Mouse (Mus musculus): ENCODE data around the gene Cap1. TPM values are rescaled to one million over a fixed set of nuclear protein-coding genes. Genes with fewer than 3 reads are reported as not detected.
A peak's percentile ranks its signal among the peaks of the same experiment; 100 is the strongest.
"Not testable (repeated sequence)": the region's sequence is repeated elsewhere in the genome, so short reads cannot be mapped to it uniquely, and the experiment has no call there.

Gene Cap1
- polyA plus RNA-seq, 1 experiment from 2014 or later: 86.4 TPM

- peak overlapping the region; percentile 51 for H3K27ac ChIP-seq (ENCODE audit: low read length)
Measured at GRCm38 (mm10) chr4:122836403-122836775, 49.5 kb downstream of the Cap1 start.

DNA sequence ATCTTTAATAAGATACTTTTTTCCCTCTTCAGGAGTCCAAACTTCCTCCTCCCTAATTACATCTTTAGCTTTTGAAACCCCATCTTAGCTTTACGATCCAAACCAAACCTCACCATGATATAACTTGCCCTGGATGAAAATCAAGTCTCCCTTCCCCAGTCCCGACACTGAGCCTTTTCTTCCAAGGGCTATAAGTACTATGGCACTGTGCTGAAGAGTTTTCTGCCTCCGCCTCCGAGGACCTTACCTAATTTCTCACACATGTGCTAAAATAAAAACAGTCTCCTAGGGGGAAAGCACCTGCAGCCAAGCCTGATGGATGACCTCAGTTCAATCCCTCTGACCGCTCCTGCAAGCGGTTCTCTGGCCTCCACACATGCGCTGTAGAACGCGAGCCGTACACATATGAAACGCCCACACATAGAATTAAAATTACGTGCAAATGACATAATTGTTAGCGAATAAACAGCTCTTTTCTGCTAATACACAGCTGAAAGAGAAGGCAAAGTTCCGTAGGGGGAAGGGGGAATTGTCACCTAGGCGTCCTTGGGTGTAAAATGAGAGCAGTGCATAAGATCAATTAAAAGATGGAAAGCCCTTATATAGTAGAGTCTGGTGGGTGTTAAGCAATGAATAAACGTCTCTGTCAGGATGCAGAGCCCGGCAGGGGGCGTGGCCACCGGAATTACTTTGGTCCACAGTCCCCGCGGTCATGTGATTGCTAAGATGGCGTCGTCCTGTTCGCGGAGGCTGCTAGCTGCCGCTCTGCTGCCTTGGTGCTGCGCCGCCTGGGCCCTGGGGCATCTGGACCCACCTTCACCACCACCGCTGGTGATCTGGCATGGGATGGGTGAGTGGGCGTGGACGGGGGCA, 50.1 kb downstream of the Cap1 start, which contains the start of gene Ppt1:
TSS of gene Ppt1 (plus strand) at position 713 of the 873 bp plus-strand sequence.
- H3K4me2 ChIP-seq (ENCODE audit: low read depth, low read length): peak within 1 kb of the TSS; percentile 94
- H3K9ac ChIP-seq (ENCODE audit: low read depth, low read length): peak within 1 kb of the TSS; percentile 83
- no peaks in the 10 kb centered on the region for H3K9me3 ChIP-seq (ENCODE audit: control insufficient read depth, low read length)
- H3K36me3 ChIP-seq (ENCODE audit: control insufficient read depth, insufficient read depth, low read length): no peaks in the 10 kb centered on the region
- ATAC-seq: peak; percentile 93
- H3K4me1 ChIP-seq (ENCODE audit: control insufficient read depth, insufficient read depth, low read length): peaks cover 13% of the 10 kb centered on the region
- H3K4me3 ChIP-seq (ENCODE audit: low read length): peak within 1 kb of the TSS; percentile 83
- H3K27me3 ChIP-seq (replicated peaks; ENCODE audit: control insufficient read depth, insufficient read depth, low read length): no peaks in the 10 kb centered on the region
- WGBS: 4% methylated on average over 31 of the region's 31 CpGs
- peak within 1 kb of the TSS; percentile 51 for H3K27ac ChIP-seq (ENCODE audit: low read length)

More at GRCm38 (mm10) chr4:122836403-122836775, 49.5 kb downstream of the Cap1 start:
- no peaks in the 10 kb centered on the region for H3K36me3 ChIP-seq (ENCODE audit: control insufficient read depth, insufficient read depth, low read length)
- H3K9me3 ChIP-seq (ENCODE audit: control insufficient read depth, low read length): no peaks in the 10 kb centered on the region
- no peaks in the 10 kb centered on the region for H3K27me3 ChIP-seq (replicated peaks; ENCODE audit: control insufficient read depth, insufficient read depth, low read length)
- 0% methylated on average over 7 of the region's 7 CpGs for WGBS
- H3K4me1 ChIP-seq (ENCODE audit: control insufficient read depth, insufficient read depth, low read length): peaks cover 13% of the 10 kb centered on the region
- H3K9ac ChIP-seq (ENCODE audit: low read depth, low read length): peak overlapping the region; percentile 83
- ATAC-seq: peak; percentile 71
- peak overlapping the region; percentile 83 for H3K4me3 ChIP-seq (ENCODE audit: low read length)
- H3K4me2 ChIP-seq (ENCODE audit: low read depth, low read length): peak overlapping the region; percentile 94

DNA sequence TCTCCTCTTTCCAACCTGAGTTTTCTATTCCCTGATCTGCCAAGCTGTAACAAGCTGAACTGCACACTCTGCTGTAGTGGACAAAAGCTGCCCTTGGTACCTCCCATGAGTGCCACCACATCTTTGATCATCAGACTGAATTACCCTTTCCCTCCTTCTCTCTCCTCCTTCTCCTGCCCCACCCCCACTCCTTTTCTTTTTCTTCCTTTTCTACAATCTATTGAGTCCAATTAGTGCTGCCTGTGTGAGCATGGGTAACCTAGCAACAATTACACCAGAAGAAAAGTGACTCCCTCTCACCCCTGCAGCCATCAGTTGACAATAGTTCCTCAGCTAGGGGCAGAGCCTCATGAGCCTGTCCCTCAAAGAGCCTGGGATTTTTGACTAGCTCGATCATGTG, 54.0 kb downstream of the Cap1 start:
- WGBS: 59% methylated on average over 1 of the region's 1 CpGs
- Histone ChIP-seq H3K27ac (ENCODE audit: low read length) (no peak overlapping the region), H3K36me3 (ENCODE audit: control insufficient read depth, insufficient read depth, low read length) (no peaks in the 10 kb centered on the region), H3K4me1 (ENCODE audit: control insufficient read depth, insufficient read depth, low read length) (peaks cover 10% of the 10 kb centered on the region), H3K4me3 (ENCODE audit: low read length) (no peak overlapping the region), H3K4me2 (ENCODE audit: low read depth, low read length) (no peak overlapping the region), H3K27me3 (replicated peaks; ENCODE audit: control insufficient read depth, insufficient read depth, low read length) (no peaks in the 10 kb centered on the region), H3K9ac (ENCODE audit: low read depth, low read length) (no peak overlapping the region), H3K9me3 (ENCODE audit: control insufficient read depth, low read length) (no peaks in the 10 kb centered on the region)
- ATAC-seq: no peak

DNA sequence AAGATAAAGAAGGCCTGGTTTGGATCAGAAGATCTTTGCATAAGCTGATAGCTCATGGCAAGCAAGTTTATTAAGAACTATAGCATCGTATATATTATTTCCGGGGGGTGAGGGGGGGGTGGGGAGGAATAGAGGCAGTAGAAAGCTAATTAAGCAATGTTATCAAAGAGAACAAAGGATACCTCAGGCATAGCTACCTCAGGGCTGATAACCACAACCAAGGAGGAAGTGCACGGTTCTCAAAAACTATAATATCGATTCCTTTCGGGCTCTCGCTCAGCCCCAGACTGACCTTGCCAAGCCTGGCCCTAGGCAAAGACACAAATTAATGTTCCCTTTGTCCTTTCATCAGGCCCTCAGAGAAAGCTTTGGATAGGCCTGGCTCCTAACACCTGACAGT, 56.5 kb downstream of the Cap1 start:
- no peak overlapping the region for H3K9ac ChIP-seq (ENCODE audit: low read depth, low read length)
- H3K9me3 ChIP-seq (ENCODE audit: control insufficient read depth, low read length): no peaks in the 10 kb centered on the region
- H3K4me3 ChIP-seq (ENCODE audit: low read length): no peak overlapping the region
- WGBS: 75% methylated on average over 6 of the region's 6 CpGs
- H3K27ac ChIP-seq (ENCODE audit: low read length): no peak overlapping the region
- no peak overlapping the region for H3K4me2 ChIP-seq (ENCODE audit: low read depth, low read length)
- H3K4me1 ChIP-seq (ENCODE audit: control insufficient read depth, insufficient read depth, low read length): 0 out of 2 replicates have a peak, but pooled peaks cover 2% of the 10 kb centered on the region
- H3K36me3 ChIP-seq (ENCODE audit: control insufficient read depth, insufficient read depth, low read length): no peaks in the 10 kb centered on the region
- H3K27me3 ChIP-seq (replicated peaks; ENCODE audit: control insufficient read depth, insufficient read depth, low read length): no peaks in the 10 kb centered on the region
- ATAC-seq: peak; percentile 65

- H3K27ac ChIP-seq (ENCODE audit: low read length): peak overlapping the region; percentile 38; the same call in 1 of the 2 replicates
- no peak overlapping the region for H3K4me3 ChIP-seq (ENCODE audit: low read length)
- H3K27me3 ChIP-seq (replicated peaks; ENCODE audit: control insufficient read depth, insufficient read depth, low read length): no peaks in the 10 kb centered on the region
- 0 out of 2 replicates have a peak, but pooled peaks cover 2% of the 10 kb centered on the region for H3K4me1 ChIP-seq (ENCODE audit: control insufficient read depth, insufficient read depth, low read length)
- peak; percentile 77 for ATAC-seq
- H3K36me3 ChIP-seq (ENCODE audit: control insufficient read depth, insufficient read depth, low read length): no peaks in the 10 kb centered on the region
- H3K9ac ChIP-seq (ENCODE audit: low read depth, low read length): no peak overlapping the region
- H3K9me3 ChIP-seq (ENCODE audit: control insufficient read depth, low read length): no peaks in the 10 kb centered on the region
- no peak overlapping the region for H3K4me2 ChIP-seq (ENCODE audit: low read depth, low read length)
Measured at GRCm38 (mm10) chr4:122827651-122828050, 58.2 kb downstream of the Cap1 start.

GRCm38 (mm10) chr4:122820941-122821340, 64.9 kb downstream of the Cap1 start:
- not testable (repeated sequence) for H3K27me3 ChIP-seq (replicated peaks; ENCODE audit: control insufficient read depth, insufficient read depth, low read length); H3K27ac ChIP-seq (ENCODE audit: low read length); H3K9me3 ChIP-seq (ENCODE audit: control insufficient read depth, low read length); H3K4me2 ChIP-seq (ENCODE audit: low read depth, low read length); H3K36me3 ChIP-seq (ENCODE audit: control insufficient read depth, insufficient read depth, low read length); H3K9ac ChIP-seq (ENCODE audit: low read depth, low read length); H3K4me3 ChIP-seq (ENCODE audit: low read length); H3K4me1 ChIP-seq (ENCODE audit: control insufficient read depth, insufficient read depth, low read length); ATAC-seq
- WGBS: 39% methylated on average over 10 of the region's 10 CpGs

DNA sequence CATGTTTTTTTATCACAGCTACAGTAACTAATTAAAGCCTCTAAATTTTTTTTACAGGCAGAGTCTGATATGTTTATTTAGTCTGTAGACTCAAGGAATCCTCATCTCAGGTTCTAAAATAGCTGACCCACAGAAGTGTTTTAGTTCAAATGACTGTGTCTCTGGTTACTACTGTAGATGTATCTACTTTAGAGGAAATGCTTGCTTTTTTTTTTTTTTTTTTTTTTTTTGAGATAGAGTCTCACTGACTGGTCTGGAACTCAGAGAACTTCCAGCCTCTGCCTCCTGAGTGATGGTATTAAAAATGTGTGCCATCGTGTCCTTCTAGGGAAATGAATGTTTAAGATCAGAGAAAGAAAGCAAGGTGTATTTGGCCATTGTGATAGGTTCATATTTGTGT, 69.7 kb downstream of the Cap1 start:
- Histone ChIP-seq H3K27ac (ENCODE audit: low read length) (no peak overlapping the region), H3K9me3 (ENCODE audit: control insufficient read depth, low read length) (no peaks in the 10 kb centered on the region), H3K4me1 (ENCODE audit: control insufficient read depth, insufficient read depth, low read length) (no peaks in the 10 kb centered on the region), H3K4me3 (ENCODE audit: low read length) (no peak overlapping the region), H3K9ac (ENCODE audit: low read depth, low read length) (no peak overlapping the region), H3K36me3 (ENCODE audit: control insufficient read depth, insufficient read depth, low read length) (no peaks in the 10 kb centered on the region), H3K27me3 (replicated peaks; ENCODE audit: control insufficient read depth, insufficient read depth, low read length) (no peaks in the 10 kb centered on the region), H3K4me2 (ENCODE audit: low read depth, low read length) (no peak overlapping the region)
- no peak for ATAC-seq
- WGBS: 82% methylated on average over 1 of the region's 1 CpGs

DNA sequence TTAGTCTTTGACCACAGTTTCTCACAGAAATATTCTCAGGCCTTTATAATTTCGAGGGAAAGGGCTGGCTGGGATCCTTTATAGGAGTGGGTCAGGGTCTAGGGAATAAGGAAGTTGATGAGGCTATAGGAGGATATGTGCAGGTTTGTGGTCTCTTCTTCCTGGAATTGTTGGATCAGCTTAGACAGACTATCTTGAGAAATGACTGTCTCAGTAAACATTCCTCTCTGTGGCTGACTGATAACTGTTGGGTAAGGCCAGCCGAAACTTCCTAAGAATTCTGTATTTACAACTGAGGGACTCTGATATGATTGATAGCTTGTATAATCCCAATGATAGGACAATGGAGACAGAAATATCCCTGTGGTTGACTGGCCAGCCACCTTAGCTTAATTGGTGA, 74.0 kb downstream of the Cap1 start:
- Histone ChIP-seq H3K27me3 (replicated peaks; ENCODE audit: control insufficient read depth, insufficient read depth, low read length) (no peaks in the 10 kb centered on the region), H3K4me3 (ENCODE audit: low read length) (no peak overlapping the region), H3K9ac (ENCODE audit: low read depth, low read length) (no peak overlapping the region), H3K27ac (ENCODE audit: low read length) (no peak overlapping the region), H3K4me2 (ENCODE audit: low read depth, low read length) (no peak overlapping the region), H3K9me3 (ENCODE audit: control insufficient read depth, low read length) (no peaks in the 10 kb centered on the region), H3K4me1 (ENCODE audit: control insufficient read depth, insufficient read depth, low read length) (no peaks in the 10 kb centered on the region), H3K36me3 (ENCODE audit: control insufficient read depth, insufficient read depth, low read length) (no peaks in the 10 kb centered on the region)
- no peak for ATAC-seq
- 49% methylated on average over 2 of the region's 2 CpGs for WGBS

GRCm38 (mm10) chr4:122811180-122811579, 74.7 kb downstream of the Cap1 start:
- no peaks in the 10 kb centered on the region for H3K36me3 ChIP-seq (ENCODE audit: control insufficient read depth, insufficient read depth, low read length)
- no peak overlapping the region for H3K9ac ChIP-seq (ENCODE audit: low read depth, low read length)
- H3K4me1 ChIP-seq (ENCODE audit: control insufficient read depth, insufficient read depth, low read length): no peaks in the 10 kb centered on the region
- H3K9me3 ChIP-seq (ENCODE audit: control insufficient read depth, low read length): no peaks in the 10 kb centered on the region
- H3K4me2 ChIP-seq (ENCODE audit: low read depth, low read length): no peak overlapping the region
- no peak overlapping the region for H3K27ac ChIP-seq (ENCODE audit: low read length)
- WGBS: 65% methylated on average over 1 of the region's 1 CpGs
- H3K4me3 ChIP-seq (ENCODE audit: low read length): no peak overlapping the region
- H3K27me3 ChIP-seq (replicated peaks; ENCODE audit: control insufficient read depth, insufficient read depth, low read length): no peaks in the 10 kb centered on the region
- no peak for ATAC-seq

Data from intestine, embryonic 16.5 days (tissue).